Mouse (Mus musculus) left cerebral cortex, adult 11 months (tissue): Measurements from ENCODE around the gene Rhag.

Experiments
- DNase-seq: peaks from one replicate; pipeline ENCODE4 v3.0.0; 2022; ENCODE audit warnings: low spot score

The Rhag gene

GRCm38 (mm10) chr17:40874701-40875100, 63.8 kb downstream of the Rhag start:
- DNase-seq: no peak

GRCm38 (mm10) chr17:40875568-40875967, 64.6 kb downstream of the Rhag start:
- DNase-seq: no peak

GRCm38 (mm10) chr17:40877741-40878140, 66.8 kb downstream of the Rhag start:
- no peak for DNase-seq

GRCm38 (mm10) chr17:40879528-40879923, 68.6 kb downstream of the Rhag start:
- DNase-seq: no peak

GRCm38 (mm10) chr17:40879924-40880691, 69.2 kb downstream of the Rhag start, which contains the start of gene 9130008F23Rik:
9130008F23Rik (minus strand) TSS chr17:40880559.
- no peak for DNase-seq

GRCm38 (mm10) chr17:40882172-40882571, 71.2 kb downstream of the Rhag start:
- no peak for DNase-seq

- DNase-seq: no peak
Observed at GRCm38 (mm10) chr17:40885155-40885554, 74.2 kb downstream of the Rhag start.

- DNase-seq: no peak
Observed at GRCm38 (mm10) chr17:40887849-40888536, 77.1 kb downstream of the Rhag start.
